Mouse (Mus musculus): ENCODE data around the gene Sema4d.

The Sema4d gene

DNA sequence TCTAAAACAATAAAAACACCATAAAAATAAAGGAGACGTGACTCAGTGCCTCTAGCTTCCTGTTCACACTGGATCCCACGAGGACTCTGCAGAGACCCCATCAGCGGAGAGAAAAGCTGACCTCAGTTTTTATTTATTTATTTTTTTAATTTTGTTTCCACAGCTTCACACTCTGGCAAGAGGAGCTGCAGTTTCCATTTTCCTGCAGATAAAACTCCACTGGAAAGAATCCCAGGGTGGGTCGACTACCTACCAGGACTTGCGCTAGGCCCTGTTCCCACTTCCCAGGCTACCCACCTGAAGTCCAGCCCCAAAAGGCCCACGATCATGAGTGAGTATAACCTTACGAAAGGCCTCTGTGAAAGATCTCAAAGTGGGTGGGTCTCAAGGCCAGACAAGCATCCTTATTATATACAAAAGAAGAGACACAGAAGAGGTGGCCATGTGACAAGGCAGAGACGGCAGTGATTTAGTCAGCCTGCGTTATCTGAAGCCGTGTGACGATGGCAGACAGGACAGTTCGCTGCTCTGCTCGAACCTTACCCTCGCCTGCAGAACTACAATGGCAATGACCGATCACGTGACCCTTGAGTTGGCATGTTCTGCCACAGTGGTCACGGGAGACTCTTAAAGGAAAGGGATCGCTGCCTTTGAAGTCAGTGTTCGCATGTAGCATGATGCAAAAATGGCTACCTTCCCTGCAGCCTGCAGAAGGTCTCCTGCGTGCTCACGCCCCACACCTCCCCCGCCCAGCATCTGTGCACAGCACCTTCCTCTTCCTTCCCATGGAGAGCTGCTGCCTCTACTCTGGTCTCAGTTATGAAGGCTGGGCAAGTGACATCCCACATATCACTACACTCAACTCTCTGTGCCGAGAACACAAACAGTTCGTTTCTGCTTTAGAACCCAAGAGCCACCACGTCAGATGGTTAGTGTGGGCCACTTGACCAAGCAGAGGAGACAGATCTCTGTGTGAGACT lies 14.3 kb downstream of the Sema4d start:
- peak in 1 of 2 experiments; percentile 34 for DNase-seq (ENCODE audit: low spot score in 2 of 2)

- peak; percentile 71 to 75 for DNase-seq (ENCODE audit: low spot score in 2 of 2)
These were observed 15.1 kb downstream of the Sema4d start for GRCm38 (mm10) chr13:51778351-51778982.

GRCm38 (mm10) chr13:51777738-51778274 lies 15.7 kb downstream of the Sema4d start:
- peak; percentile 37 to 62 for DNase-seq (ENCODE audit: low spot score in 2 of 2)

DNA sequence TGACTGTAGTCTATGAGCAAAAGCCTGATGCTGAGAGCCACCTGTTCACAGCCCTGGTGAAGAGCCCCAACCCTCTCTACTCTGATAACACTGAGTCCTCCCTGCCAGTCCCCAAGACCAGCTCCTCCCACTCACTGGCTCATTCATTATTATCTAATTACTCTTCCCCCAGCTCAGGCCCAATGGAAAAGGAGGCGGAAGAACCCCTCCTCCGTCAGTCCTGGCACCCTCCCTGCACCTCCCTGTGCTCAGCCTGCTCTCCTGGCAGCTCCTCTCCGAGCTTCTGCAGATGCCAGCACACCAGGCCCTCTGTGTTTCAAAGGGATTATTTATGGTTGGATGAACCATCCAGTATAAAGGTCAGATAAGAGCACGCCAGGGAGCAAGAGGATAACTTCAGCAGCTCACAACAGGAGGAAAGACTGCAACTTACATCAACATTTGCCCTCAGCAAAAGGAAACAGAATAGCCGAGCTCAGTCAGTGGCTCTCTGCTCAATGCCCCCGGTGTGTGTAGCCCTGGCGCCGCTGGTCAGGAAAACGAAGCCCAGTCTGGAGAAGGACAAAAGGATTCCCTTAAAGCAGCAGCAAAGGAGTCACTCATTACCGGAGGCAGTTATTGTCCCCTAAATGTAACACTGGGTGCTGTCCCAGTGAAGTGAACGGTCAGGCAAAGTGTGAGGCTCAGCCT lies 16.4 kb downstream of the Sema4d start:
- DNase-seq (ENCODE audit: low spot score in 2 of 2): peak; percentile 67 to 70

DNA sequence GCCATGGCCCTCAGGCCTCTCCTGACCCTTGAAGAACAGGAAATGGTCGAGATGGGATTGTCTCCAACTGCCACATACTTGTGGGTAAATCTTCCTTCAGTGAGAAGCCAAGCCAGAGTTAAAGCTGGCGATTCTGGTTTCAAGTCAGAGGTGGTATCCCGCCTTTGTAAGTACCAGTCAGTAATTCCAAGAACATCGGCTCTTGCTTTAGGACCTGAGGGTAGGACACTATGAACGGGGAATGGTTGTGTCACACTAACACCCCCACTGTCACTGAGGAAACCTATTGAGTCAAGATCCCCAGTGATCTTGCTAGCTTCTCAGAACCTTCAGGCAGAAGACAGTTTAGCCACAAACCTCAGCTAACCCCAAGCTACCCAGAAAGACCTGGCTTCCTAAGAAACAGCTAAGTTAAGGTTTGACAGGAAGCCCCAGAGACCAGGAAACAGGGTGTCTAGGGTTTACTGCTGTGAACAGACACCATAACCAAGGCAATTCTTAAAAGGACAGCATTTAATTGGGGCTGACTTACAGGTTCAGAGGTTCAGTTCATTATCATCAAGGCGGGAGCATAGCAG lies 17.3 kb downstream of the Sema4d start:
- DNase-seq (ENCODE audit: low spot score in 2 of 2): no peak

DNA sequence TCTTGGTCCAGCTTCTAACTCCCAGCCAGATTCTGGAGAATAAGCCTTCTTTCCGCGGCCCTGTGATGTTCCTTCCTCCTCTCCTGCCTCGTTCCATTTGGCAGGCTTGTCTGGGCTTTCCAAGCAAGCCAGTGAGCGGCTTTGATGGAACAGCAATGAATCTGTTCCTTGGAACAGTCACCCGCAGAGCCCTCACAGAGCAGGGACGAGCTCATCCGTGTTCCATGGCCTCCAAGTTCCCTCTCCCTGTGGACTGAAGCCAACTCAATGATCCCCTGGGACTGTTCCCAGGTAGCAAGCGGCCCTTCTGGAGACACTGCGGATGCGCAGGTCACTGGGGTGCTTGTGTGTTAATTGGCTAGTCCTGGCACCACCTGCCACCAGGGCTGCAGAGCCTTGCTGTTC lies 21.7 kb downstream of the Sema4d start:
- peak in 1 of 2 experiments; percentile 71 for DNase-seq (ENCODE audit: low spot score in 2 of 2)

- DNase-seq (ENCODE audit: low spot score in 2 of 2): no peak
These were observed 22.7 kb downstream of the Sema4d start for GRCm38 (mm10) chr13:51770647-51771427.

- no peak for DNase-seq (ENCODE audit: low spot score in 2 of 2)
These were observed 25.4 kb downstream of the Sema4d start for GRCm38 (mm10) chr13:51767991-51768761.

DNA sequence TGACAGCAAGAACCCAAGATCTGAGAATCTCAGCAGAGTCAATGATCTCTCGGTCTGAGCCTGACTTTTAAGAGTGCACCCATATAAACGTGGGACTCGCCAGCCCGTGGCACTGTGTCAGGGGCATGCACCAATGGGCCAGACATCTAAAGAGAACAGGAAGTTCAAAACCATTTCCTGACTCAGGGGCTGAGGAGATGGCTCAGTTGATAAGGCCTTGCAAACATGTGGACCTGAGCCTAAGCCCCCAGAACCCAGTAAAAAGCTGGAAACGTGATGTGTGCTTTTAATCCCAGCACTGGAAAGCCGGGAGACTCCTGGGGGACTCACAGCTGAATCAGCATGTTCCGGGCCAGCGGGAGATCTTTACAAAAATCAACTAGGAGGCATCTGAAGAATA lies 26.0 kb downstream of the Sema4d start:
- no peak for DNase-seq (ENCODE audit: low spot score in 2 of 2)

GRCm38 (mm10) chr13:51766756-51767155 lies 26.8 kb downstream of the Sema4d start:
- DNase-seq (ENCODE audit: low spot score in 2 of 2): no peak

DNA sequence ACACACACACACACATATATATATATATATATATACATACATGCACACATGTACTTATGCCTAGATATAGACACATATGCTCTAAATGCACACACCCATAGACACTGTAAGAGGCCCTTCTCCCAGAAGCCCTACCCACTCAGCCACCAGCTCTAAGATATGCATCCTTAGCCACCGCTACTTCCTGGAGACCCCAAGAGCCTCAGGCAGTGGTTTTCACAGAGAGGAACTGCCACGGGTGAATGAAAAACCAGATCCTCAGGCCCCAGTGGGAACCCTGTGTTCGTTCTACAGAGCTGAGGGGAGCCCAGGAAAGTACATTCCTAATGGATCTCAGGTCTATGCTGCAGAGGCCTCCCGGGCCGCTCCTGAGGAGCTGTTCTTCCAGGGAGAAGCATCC lies 28.2 kb downstream of the Sema4d start:
- DNase-seq (ENCODE audit: low spot score in 2 of 2): no peak

GRCm38 (mm10) chr13:51763019-51763698 lies 30.4 kb downstream of the Sema4d start:
- no peak for DNase-seq (ENCODE audit: low spot score in 2 of 2)

GRCm38 (mm10) chr13:51761186-51761813 lies 32.2 kb downstream of the Sema4d start:
- peak; percentile 45 to 59 for DNase-seq (ENCODE audit: low spot score in 2 of 2)

DNA sequence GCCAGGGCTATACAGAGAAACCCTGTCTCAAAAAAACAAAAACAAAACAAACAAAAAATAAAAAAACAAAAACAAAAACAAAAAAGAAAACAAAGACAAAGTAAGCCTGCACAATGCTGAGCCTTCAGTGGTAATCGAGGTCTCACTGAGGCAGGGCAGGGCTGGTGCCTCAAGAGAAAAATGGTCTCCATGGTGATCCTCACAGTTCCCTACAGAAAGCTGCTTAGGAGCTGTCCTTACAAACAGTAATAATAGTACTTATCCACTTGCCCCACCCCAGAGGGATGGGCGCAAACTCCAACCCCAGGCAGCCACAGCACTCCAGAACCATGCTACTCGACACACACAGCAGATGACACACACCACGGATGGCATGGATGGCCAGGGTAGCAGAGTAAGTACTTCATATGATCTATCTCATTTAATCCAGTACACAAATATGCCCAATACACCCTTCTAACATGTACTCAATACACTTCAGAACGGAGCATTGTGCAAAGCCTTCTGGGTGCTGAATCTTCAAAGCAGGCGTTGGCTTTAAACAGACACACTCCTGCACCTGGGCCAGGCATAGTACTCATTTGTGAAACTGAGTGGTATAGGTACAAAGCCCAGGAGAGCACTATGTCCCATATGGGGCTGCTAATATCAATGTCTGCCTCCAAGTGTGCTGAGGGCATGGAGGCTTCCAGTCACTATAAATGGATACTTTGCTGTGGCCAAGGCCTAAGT lies 34.1 kb downstream of the Sema4d start:
- DNase-seq (ENCODE audit: low spot score in 2 of 2): no peak

DNA sequence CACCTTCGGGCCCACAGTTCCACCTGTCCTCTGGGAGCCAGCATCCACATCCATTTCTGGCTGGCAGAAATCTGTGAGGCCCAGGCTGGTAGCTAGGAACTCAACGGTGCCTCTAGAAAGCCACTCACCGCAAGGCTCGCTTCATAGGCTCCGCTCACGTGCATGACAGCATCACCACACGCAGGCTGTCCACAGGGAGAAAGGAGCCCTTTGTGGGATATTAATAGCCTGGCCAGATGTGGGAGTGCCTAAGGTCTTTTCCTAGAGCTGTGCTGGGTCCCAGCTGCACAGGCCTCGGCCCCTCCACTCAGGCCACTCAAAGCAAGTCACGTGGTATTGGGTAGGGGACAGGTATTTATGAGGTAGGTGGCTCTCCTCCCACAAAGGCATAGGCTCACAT lies 35.1 kb downstream of the Sema4d start:
- DNase-seq (ENCODE audit: low spot score in 2 of 2): no peak

- no peak for DNase-seq (ENCODE audit: low spot score in 2 of 2)
These were observed 36.4 kb downstream of the Sema4d start for GRCm38 (mm10) chr13:51757099-51757498.

GRCm38 (mm10) chr13:51756563-51756962 lies 37.0 kb downstream of the Sema4d start:
- DNase-seq (ENCODE audit: low spot score in 2 of 2): no peak

DNA sequence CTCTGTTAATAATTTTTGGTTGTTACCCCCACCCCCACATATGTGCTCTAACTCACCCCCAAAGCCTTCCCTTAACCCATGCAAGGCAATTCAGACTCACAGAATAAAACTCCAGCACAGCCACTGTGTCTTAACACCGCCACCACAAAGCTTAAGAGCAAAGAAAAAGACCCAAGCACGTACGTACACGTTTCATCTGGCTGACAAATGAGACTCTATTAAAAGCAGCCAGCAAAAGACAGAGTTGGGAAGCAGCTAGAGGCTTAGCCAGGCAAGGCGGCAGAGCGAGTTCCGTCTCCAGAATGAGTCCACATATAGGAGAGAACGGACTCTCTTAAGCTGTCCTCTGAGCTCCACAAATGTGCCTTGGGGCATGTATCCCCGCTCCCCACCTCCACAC lies 37.5 kb downstream of the Sema4d start:
- no peak for DNase-seq (ENCODE audit: low spot score in 2 of 2)

Measured in left cerebral cortex, adult 9 months (tissue).